Mouse (Mus musculus): ENCODE data around the gene Fndc3b.

The Fndc3b gene

DNA sequence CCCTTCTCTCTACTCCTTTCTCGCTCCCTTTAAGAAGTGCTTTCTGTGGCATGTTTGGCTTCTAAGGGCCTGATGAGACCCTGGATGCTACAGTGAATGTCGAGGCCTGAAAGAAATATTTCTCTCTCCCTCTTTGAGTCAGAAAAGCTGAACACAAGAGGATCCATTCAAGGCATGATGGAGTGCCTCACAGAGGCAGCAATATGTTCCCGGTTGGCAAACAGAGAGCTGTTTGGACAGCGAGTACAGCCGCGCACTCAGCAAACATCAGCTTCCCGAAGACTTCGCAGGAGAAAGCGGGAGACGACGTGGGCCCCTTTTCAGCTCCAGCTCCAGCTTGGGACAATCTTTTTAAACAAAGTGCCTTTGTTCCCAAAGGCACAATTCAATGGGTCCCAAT is 137.6 kb downstream of the Fndc3b start:
- no peak overlapping the region for H3K4me3 ChIP-seq (replicated peaks; ENCODE audit: low read length)
- no peaks in the 10 kb centered on the region for H3K36me3 ChIP-seq (ENCODE audit: insufficient read depth, low read length)
- TF ChIP-seq NANOG (IDR thresholded peaks at IDR 0.05; ENCODE audit: borderline replicate concordance, low read length) (no peak), POU5F1 (IDR thresholded peaks at IDR 0.05; ENCODE audit: borderline replicate concordance, low read length) (no peak), CTCF (conservative IDR thresholded peaks at IDR 0.05; ENCODE audit: low read length) (no peak)
- H3K9me3 ChIP-seq (ENCODE audit: low read length): peaks cover 4% of the 10 kb centered on the region; the same call in 1 of the 2 replicates
- H3K27me3 ChIP-seq (ENCODE audit: insufficient read depth, low read length): no peaks in the 10 kb centered on the region
- H3K4me1 ChIP-seq (replicated peaks; ENCODE audit: low read depth, low read length): no peaks in the 10 kb centered on the region

DNA sequence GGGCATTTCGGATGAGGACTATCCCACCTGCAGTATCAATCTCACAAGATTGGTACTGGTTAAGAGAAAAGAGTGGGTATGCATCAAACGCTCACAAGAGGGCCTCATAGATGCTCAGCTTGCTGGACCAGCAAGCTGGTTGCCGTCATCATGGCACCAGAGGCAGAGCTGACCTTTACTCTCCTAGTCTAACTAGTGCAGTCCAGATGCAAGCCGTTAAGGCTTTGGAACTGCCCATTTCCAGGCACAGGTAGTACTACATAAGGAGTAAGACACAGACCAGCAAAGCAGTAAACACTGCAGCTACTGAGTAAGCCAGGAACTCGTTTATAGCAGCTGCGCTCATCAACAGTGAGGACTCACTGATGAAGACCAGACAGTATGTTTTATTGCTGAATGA is 138.8 kb downstream of the Fndc3b start:
- H3K36me3 ChIP-seq (ENCODE audit: insufficient read depth, low read length): no peaks in the 10 kb centered on the region
- no peaks in the 10 kb centered on the region for H3K27me3 ChIP-seq (ENCODE audit: insufficient read depth, low read length)
- no peaks in the 10 kb centered on the region for H3K4me1 ChIP-seq (replicated peaks; ENCODE audit: low read depth, low read length)
- H3K9me3 ChIP-seq (ENCODE audit: low read length): peaks cover 4% of the 10 kb centered on the region; the same call in 1 of the 2 replicates
- TF ChIP-seq CTCF (conservative IDR thresholded peaks at IDR 0.05; ENCODE audit: low read length) (no peak), NANOG (IDR thresholded peaks at IDR 0.05; ENCODE audit: borderline replicate concordance, low read length) (no peak), POU5F1 (IDR thresholded peaks at IDR 0.05; ENCODE audit: borderline replicate concordance, low read length) (no peak)
- no peak overlapping the region for H3K4me3 ChIP-seq (replicated peaks; ENCODE audit: low read length)

DNA sequence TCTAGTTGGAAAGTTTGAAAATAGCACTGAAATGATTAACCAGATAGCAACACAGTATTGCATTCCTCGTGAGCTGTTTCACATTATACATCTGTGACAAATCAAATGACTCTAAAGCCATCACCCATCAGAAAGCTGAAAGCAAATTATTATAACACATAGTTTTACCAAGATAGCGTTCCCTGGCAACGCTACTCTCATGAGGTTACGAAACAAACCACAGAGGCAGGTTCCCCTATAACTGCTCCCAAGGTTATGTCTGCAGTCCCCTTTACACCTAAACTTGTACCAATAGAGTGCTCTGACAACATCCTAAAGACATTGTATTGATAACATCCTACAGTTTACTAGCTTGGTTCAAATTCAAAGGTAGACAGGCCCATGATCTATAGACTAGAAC is 145.8 kb downstream of the Fndc3b start:
- Histone ChIP-seq H3K36me3 (ENCODE audit: insufficient read depth, low read length) (no peaks in the 10 kb centered on the region), H3K9me3 (ENCODE audit: low read length) (peaks cover 4% of the 10 kb centered on the region; the same call in 1 of the 2 replicates), H3K27me3 (ENCODE audit: insufficient read depth, low read length) (no peaks in the 10 kb centered on the region), H3K4me3 (replicated peaks; ENCODE audit: low read length) (no peak overlapping the region), H3K4me1 (replicated peaks; ENCODE audit: low read depth, low read length) (no peaks in the 10 kb centered on the region)
- no peak for TF ChIP-seq NANOG (IDR thresholded peaks at IDR 0.05; ENCODE audit: borderline replicate concordance, low read length)
- TF ChIP-seq CTCF (conservative IDR thresholded peaks at IDR 0.05; ENCODE audit: low read length): no peak
- TF ChIP-seq POU5F1 (IDR thresholded peaks at IDR 0.05; ENCODE audit: borderline replicate concordance, low read length): no peak

DNA sequence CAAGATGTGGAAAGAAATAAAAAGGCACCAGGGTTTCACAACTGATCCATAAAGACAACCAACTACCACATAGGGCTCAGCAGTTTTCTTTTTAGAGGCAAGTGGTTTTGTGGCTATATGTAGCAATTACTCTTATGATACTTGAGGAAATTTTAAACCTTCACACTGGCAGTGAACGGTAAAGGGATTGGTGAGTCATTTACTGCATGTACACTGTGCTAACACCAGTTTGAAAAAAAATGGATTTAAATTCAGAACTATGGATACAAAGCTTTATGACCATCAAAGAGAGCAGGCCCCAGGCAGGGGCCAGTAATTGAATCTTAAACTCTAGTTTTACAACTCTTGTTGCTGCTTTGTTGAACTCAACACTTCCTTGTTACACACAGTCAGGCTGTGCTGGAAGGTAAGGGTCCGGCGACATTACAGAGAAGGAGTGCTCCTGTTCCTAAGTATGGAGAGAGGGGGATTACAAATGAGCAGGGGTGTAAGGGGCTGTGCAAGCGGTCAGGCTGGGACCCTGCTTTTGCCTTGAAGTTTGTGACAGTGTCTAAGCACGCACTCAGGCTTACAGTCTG is 148.0 kb downstream of the Fndc3b start:
- no peaks in the 10 kb centered on the region for H3K36me3 ChIP-seq (ENCODE audit: insufficient read depth, low read length)
- H3K9me3 ChIP-seq (ENCODE audit: low read length): no peaks in the 10 kb centered on the region
- no peak overlapping the region for H3K4me3 ChIP-seq (replicated peaks; ENCODE audit: low read length)
- TF ChIP-seq NANOG (IDR thresholded peaks at IDR 0.05; ENCODE audit: borderline replicate concordance, low read length) (no peak), POU5F1 (IDR thresholded peaks at IDR 0.05; ENCODE audit: borderline replicate concordance, low read length) (no peak), CTCF (conservative IDR thresholded peaks at IDR 0.05; ENCODE audit: low read length) (no peak)
- H3K4me1 ChIP-seq (replicated peaks; ENCODE audit: low read depth, low read length): no peaks in the 10 kb centered on the region
- no peaks in the 10 kb centered on the region for H3K27me3 ChIP-seq (ENCODE audit: insufficient read depth, low read length)

DNA sequence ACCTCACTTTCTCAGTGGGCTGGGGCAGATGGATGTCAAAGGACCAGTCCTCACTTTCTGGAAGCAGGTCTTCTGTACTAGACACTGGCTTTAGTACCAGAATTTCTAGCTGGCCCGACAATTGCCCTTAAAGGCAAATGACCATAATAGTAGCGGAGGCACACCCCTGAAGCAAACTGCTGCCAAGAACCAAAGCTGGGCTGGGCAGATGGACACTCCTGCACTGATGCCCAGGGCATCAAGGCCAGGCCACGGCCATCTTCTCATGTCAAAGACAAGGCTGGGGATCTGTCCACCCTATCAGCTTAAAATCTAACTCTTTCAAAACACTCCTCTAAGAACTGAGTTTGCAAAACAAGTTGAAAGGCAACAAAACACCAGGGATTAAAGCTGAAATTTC is 148.6 kb downstream of the Fndc3b start:
- H3K36me3 ChIP-seq (ENCODE audit: insufficient read depth, low read length): no peaks in the 10 kb centered on the region
- H3K4me1 ChIP-seq (replicated peaks; ENCODE audit: low read depth, low read length): no peaks in the 10 kb centered on the region
- no peaks in the 10 kb centered on the region for H3K9me3 ChIP-seq (ENCODE audit: low read length)
- H3K27me3 ChIP-seq (ENCODE audit: insufficient read depth, low read length): no peaks in the 10 kb centered on the region
- TF ChIP-seq NANOG (IDR thresholded peaks at IDR 0.05; ENCODE audit: borderline replicate concordance, low read length) (no peak), CTCF (conservative IDR thresholded peaks at IDR 0.05; ENCODE audit: low read length) (no peak), POU5F1 (IDR thresholded peaks at IDR 0.05; ENCODE audit: borderline replicate concordance, low read length) (no peak)
- no peak overlapping the region for H3K4me3 ChIP-seq (replicated peaks; ENCODE audit: low read length)

DNA sequence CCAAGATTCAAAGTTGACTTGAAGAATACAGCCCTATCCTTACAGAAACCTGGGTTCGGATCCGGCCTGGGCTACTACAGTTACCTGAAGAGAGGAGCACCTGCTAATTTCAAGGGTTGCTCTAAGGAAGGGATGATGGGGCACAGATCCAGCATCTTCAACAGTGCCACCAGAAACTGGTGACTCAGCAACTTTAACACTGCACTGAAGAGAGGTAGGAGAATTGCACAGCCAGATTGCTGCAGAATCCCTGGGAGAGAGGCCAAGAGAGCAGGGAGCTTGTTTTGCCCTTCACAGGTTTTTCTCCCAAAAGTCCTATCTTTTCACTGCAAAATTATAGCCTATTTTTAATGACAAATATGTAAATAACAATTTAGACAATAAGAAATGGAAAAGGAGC is 149.2 kb downstream of the Fndc3b start:
- H3K36me3 ChIP-seq (ENCODE audit: insufficient read depth, low read length): no peaks in the 10 kb centered on the region
- TF ChIP-seq NANOG (IDR thresholded peaks at IDR 0.05; ENCODE audit: borderline replicate concordance, low read length): no peak
- no peak for TF ChIP-seq CTCF (conservative IDR thresholded peaks at IDR 0.05; ENCODE audit: low read length)
- TF ChIP-seq POU5F1 (IDR thresholded peaks at IDR 0.05; ENCODE audit: borderline replicate concordance, low read length): no peak
- H3K4me3 ChIP-seq (replicated peaks; ENCODE audit: low read length): no peak overlapping the region
- no peaks in the 10 kb centered on the region for H3K27me3 ChIP-seq (ENCODE audit: insufficient read depth, low read length)
- no peaks in the 10 kb centered on the region for H3K9me3 ChIP-seq (ENCODE audit: low read length)
- no peaks in the 10 kb centered on the region for H3K4me1 ChIP-seq (replicated peaks; ENCODE audit: low read depth, low read length)

DNA sequence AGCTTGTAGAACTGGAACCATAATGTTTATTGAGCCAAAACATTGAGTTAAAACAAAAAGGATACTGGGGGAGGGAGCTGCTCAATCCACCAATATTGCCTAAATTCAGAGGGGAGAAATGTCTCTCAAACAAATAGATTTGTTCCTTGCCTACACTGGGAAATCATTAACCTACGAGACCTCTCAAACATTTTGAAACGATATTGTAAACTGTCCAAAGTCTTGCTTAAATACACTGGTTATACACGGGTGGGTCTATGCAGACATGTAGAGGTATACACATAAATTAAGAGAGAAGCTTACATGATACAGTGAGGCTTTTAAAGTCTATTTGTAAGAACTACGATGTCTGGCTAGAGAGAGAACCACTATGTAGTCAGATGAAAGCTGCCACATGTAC is 151.8 kb downstream of the Fndc3b start:
- TF ChIP-seq POU5F1 (IDR thresholded peaks at IDR 0.05; ENCODE audit: borderline replicate concordance, low read length) (no peak), CTCF (conservative IDR thresholded peaks at IDR 0.05; ENCODE audit: low read length) (no peak), NANOG (IDR thresholded peaks at IDR 0.05; ENCODE audit: borderline replicate concordance, low read length) (no peak)
- Histone ChIP-seq H3K9me3 (ENCODE audit: low read length) (no peaks in the 10 kb centered on the region), H3K4me1 (replicated peaks; ENCODE audit: low read depth, low read length) (no peaks in the 10 kb centered on the region), H3K4me3 (replicated peaks; ENCODE audit: low read length) (no peak overlapping the region), H3K27me3 (ENCODE audit: insufficient read depth, low read length) (no peaks in the 10 kb centered on the region), H3K36me3 (ENCODE audit: insufficient read depth, low read length) (peaks cover 5% of the 10 kb centered on the region; the same call in 1 of the 2 replicates)

DNA sequence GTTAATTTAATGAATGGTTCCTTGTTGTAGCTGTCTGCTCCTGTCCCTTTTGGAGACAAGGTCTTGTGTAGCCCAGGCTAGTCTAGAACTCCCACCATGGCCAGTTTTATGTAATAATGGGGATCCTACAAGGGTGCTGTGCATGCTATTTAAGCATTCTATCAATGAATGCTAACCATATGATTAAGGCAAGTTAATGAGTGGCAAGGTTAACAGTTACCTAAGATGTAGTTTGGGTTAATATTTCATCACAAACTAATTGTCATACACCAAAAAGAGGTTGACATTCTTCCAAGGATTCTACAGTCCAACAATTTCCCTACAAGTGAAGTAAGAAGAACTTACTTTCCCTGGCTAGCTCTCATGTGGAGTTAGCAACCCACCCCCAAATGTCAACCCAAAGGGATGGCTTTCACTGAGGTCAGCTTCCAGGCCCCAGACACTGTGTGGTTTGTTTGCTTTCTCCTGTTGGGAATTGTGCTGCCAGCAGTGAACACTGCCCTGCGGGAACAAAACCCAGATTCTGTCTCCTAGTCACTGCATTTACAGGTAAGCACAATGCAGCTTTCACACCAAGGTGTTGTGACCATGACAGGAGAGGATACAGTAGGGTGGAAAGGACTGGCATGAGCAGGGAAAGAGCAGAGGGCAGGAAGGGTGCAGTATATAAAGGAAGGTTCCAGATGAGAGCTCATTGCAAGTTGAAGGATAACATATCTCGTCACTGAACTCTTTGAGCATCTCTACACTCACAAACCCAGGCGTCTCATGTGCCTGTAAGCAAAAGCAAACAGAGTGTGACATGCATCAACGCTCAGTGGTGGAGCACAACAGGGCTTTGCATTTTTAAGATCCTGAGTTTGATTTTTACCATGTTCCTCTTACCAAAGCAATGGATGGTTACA is 153.8 kb downstream of the Fndc3b start:
- no peaks in the 10 kb centered on the region for H3K4me1 ChIP-seq (replicated peaks; ENCODE audit: low read depth, low read length)
- TF ChIP-seq NANOG (IDR thresholded peaks at IDR 0.05; ENCODE audit: borderline replicate concordance, low read length) (no peak), CTCF (conservative IDR thresholded peaks at IDR 0.05; ENCODE audit: low read length) (no peak), POU5F1 (IDR thresholded peaks at IDR 0.05; ENCODE audit: borderline replicate concordance, low read length) (no peak)
- H3K36me3 ChIP-seq (ENCODE audit: insufficient read depth, low read length): peaks cover 5% of the 10 kb centered on the region; the same call in 1 of the 2 replicates
- H3K4me3 ChIP-seq (replicated peaks; ENCODE audit: low read length): no peak overlapping the region
- no peaks in the 10 kb centered on the region for H3K27me3 ChIP-seq (ENCODE audit: insufficient read depth, low read length)
- H3K9me3 ChIP-seq (ENCODE audit: low read length): no peaks in the 10 kb centered on the region

Measured in E14TG2a.4 (cell line).